Mouse (Mus musculus) erythroblast, embryonic 14.5 days (primary cell): ENCODE results near the gene Tm9sf2.

Experiments
- GATA1 ChIP-seq: IDR thresholded peaks from 2 replicates; pipeline ENCODE4 v1.6.1; 2012; ENCODE audit warnings: low read length, inconsistent platforms, mixed read lengths
- TAL1 ChIP-seq: IDR thresholded peaks from 3 replicates; pipeline ENCODE4 v1.6.1; 2012; ENCODE audit warnings: low read length, inconsistent platforms, mixed read lengths

GRCm38 (mm10) chr14:122092363-122092762 lies 14.5 kb upstream of the Tm9sf2 start:
- no peak for TF ChIP-seq TAL1
- no peak for TF ChIP-seq GATA1
